Mouse (Mus musculus) adrenal gland, adult 18-20 months (tissue): Measurements from ENCODE around the gene Ccdc183. TPM values are rescaled to one million over a fixed set of nuclear protein-coding genes. Genes with fewer than 3 reads are reported as not detected.

ENCODE experiments used
- DNase-seq, 2 experiments: peaks; one replicate each; pipeline ENCODE4 v3.0.0; 2021 to 2022; ENCODE audit warnings: low spot score in 2 of 2
- long read RNA-seq, 2 experiments: library from polyadenylated mRNA; stranded (forward); transcript quantifications; one replicate each; pipeline ENCODE4 v2.0.0; 2021
- total RNA-seq, 2 experiments: library from RNA; stranded (reverse); gene quantifications; 1 replicate in 1 of 2; 2 replicates in 1 of 2; pipeline ENCODE4 v1.2.3; 2021

Gene Ccdc183
- not detected for total RNA-seq
- long read RNA-seq, experiment 1: 0 reads
- long read RNA-seq, experiment 2: 0 reads

DNA sequence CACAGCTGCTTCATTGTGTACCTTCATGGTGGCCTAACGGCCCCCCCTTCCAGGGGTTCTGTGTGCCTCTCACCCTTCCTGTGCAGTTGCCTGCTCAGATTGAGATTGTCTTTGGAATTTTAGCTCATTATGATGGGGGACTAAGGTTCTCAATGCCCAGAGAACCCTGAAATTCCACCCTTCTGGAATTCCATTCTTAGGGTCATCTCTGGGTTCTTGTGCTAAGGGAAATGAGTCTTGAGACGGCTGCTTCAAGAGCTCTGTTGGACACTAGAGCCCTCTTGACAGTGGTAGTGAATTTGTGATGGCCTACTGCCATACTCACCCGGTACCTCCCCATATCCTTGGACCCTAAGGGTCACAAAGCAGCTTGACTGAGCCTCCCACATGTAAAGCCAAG lies at the start of gene Ccdc183:
Ccdc183 (minus strand) TSS at position 101 of the 400 bp plus-strand sequence.
- DNase-seq: no peak

DNA sequence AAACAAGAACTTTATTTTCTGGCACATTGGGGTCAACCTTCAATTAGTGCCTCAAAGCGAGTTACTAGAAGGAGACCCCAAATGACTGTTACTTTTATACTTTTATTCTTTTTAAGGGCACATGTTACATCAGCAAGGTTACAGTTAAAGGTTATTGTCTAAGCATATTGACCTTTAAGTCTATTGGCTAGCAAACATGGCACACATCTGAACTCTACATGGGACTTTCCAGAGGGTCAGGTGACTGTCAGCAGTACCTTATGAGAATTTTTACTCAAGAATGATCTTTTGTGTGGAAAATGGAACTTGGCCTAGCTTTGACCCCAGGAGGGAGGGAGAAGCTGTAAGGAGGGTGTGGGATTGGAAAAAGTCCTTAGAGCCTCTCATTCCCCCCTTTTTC lies 49.0 kb upstream of the Ccdc183 start:
- DNase-seq: no peak

DNA sequence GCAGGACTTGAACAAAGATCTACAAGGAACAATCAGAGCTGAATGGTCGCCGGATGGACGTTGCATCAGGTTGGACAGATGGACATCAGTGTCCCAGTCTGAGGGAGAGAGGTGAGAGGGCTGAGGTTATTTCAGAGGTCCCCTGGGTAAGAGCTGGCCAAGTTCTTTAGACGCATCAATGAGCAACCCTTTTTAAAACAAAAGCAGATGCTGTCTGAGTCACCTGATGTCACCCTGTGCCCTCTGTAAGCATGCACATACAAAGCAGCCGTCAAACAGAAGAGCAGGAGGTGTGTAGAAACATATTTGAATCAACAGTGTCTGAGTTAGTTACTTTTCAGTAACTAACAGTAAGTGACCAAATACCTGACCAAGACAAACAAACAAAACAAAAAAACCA lies 46.6 kb upstream of the Ccdc183 start:
- DNase-seq: no peak

DNA sequence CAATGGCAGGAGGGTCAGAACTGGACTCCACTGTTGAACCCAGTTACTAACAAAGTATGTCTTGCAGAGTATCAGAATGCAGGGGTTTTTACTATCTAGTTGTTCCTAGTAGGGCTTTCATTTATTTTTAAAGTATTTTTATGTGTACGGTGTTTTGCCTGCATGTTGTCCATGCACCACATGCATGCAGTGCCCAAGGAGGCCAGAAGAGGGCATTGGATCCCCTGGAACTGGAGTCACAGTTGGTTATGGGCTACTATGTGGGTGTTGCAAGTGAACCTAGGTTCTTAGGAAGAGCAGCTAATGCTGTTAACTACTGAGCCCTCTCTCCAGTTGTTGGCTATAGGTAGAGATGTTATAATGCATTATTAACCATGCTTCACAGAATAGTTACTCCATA lies 46.0 kb upstream of the Ccdc183 start:
- peak; percentile 70 to 77 for DNase-seq

DNA sequence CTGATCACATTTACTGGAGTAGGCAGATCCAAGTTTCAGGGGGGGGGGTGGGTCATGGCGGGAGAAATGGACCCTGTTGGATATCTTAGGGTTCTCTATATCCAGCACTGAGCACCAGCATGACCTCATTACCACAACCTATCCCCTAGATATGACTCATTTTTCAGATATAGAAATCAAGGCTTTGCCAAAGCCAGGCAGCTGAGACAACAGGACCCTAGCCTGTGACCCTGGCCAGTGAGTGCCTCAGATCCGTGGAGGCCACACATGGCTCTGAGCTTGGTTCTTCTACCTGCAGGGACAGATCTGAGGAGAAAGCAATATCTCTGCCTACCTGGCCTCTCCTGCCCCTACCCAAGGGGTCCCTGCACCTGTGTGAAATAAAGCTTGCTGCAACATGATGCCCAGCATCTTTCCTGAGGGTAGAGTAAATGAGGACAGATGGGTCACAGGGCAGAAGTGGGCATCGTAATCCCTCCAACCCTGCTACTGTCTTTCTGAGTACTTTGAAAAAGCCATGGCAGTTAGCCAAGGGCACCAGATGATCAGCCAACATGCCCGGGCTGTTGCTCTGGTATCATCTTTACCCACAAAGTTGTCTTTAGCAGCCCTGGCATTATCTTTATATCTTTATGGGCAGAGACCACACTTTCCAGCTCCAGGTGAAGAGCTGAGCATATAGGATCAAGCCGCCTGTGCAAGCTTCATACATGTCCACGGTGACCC lies 43.9 kb upstream of the Ccdc183 start:
- no peak for DNase-seq

DNA sequence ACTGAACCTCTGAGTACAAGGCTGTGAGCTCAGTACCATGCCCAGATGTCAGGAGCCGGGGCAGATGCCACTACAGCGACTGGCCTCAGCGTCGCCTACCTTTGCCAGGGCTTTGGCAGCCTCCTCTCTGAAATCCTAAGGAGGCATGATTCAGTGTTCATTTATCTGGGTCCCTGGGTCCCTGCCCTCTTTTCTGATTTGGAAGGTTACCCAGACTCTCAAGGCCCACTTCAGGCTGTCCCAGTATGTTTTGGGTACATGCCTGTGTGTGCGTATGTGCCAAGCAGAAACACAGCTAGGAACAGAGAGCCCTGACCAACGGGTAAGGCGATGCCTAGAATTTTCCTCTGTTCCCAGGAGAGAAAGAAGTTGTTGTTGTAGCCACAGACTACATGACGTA lies 42.8 kb upstream of the Ccdc183 start:
- DNase-seq: no peak

- DNase-seq: no peak
These were observed 40.2 kb upstream of the Ccdc183 start, which contains the start of gene Lcn5 for GRCm38 (mm10) chr2:25657652-25658051. Gene Lcn5, plus strand, starts transcription at chr2:25657952.

DNA sequence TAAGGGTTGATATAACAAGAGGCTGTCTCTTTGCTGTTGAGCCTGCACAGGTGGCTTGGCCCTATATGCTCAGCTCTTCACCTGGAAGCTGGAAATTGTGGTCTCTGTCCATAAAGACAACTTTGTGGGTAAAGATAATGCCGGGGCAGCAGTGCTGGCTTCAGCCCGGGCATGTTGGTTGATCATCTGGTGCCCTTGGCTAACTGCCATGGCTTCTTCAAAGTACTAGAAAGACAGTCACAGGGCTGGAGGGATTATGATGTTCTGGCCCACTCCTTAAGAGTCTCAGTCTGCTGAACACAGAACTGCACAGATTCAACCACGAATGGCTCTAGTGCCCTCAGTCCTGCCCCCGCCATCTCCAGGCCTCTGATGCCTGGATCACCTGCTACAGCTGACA lies 39.8 kb upstream of the Ccdc183 start:
- no peak for DNase-seq

DNA sequence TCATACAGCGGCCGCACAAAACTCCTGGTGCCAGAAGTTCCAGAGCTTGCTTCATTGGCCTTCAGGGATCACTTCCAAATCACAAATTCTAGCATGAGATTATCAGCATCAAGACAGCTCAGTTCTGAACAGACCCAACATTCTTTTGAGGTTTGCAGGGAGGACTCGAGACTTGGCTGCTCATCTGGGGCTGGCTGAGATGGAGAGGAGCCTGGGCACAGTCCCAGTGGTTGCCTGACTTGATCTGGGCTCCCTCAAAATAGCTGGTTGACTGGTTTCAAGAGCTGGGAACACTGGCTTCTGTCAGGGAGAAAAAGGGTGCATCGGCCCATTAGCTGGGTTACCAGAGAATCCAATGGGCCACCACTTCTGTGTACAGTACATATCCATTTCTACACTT lies 39.2 kb upstream of the Ccdc183 start:
- DNase-seq: no peak

GRCm38 (mm10) chr2:25654502-25654901 lies 37.0 kb upstream of the Ccdc183 start:
- no peak for DNase-seq

GRCm38 (mm10) chr2:25652902-25653301 lies 35.4 kb upstream of the Ccdc183 start, which contains the start of gene Lcn8:
Gene Lcn8, plus strand, starts transcription at chr2:25653120.
- no peak for DNase-seq

- peak; percentile 39 to 55 for DNase-seq
These were observed 22.4 kb upstream of the Ccdc183 start for GRCm38 (mm10) chr2:25639890-25640289.

DNA sequence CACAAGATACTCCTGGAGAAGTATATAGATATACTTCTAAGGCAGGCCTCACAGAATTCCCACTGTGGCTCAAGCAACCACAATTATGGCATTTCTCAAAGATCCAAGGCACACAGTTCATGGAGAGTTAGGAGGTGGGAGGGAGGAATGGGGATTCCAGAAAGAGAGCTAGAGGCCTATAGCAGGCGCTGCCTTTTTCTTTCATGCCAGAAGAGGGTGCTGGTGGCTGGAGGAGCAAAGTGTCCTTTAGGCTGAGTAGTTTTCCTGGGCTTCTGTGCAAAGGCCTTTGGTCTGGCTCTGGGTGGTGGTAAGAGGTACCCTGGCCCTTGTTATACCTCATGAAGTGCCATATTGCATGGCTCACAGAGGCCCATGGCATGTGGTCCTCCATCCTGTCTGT lies 16.6 kb upstream of the Ccdc183 start:
- no peak for DNase-seq

GRCm38 (mm10) chr2:25633616-25634015 lies 16.1 kb upstream of the Ccdc183 start:
- DNase-seq: no peak

GRCm38 (mm10) chr2:25628738-25629137 lies 11.3 kb upstream of the Ccdc183 start:
- no peak for DNase-seq

- no peak for DNase-seq
These were observed 10.3 kb upstream of the Ccdc183 start, which contains the start of gene Fcna for GRCm38 (mm10) chr2:25627811-25628210. Gene Fcna, minus strand, starts transcription at chr2:25628030.

GRCm38 (mm10) chr2:25625986-25626385 lies 8.5 kb upstream of the Ccdc183 start:
- DNase-seq: no peak

DNA sequence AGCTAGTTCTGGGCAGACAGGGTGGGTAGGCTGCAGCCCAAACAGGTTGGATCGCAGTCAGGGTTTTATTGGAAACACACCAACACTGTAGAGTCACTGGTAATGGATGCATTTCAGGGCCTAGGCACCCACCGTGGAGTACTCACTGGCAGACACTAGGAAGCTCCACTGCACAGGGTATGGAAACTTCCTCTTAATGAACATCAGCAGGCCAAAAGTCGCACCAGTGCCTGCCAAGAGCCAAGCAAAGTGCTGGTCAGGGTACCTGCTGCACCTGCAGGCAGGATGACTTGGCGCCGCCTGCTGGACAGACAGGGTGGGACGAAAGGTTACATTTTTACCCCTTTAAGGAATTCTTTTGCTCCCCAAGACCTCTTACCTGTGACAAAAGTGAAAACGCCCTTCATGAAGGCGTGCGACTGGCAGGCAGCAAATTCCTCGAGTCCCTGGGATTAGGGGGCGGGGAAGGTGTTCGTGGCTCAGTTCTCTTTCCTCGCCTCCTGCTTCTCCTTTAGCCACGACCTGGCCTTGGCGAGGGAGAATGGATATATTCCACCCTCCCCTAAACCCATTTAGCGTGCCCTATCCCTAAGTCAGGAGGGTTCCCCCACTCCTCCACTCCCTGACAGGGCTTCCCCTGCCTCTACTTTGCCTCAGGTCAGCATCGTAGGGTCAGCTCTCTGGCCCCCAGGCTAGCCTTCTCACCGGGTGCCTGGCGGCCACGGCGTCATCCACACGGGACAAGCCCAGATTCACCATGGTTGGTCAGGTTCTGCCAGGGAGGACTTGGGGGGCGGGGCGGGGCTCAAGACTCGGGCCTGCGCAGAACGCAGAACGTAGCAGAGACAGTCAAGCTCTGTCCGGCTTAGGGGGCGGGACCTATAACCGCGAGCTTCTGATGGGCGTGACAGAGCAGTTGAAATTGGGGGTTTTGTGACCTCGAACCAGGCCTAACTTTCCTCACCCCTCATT lies 4.0 kb upstream of the Ccdc183 start, which contains the start of gene Tmem141:
Tmem141 (minus strand) TSS at position 777 of the 972 bp plus-strand sequence.
- peak; percentile 84 for DNase-seq

DNA sequence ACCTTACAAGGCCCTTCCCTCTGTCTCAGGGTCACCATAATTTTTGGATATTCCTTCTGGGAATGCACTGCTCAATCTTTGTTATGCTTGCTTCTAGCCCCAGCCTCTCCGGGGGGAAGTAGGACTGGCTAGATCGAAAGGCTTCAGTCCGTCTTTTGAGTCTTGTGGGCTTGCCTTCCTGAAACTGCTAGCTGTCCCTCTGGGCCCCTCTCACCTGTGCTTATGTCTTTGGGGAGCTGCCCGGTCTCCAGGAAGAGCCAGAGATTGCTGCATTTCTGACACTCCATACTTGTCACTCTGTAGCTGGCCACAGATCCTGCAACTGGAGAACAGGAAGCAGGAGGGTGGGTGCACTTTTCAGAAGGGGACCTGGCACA lies 3.4 kb upstream of the Ccdc183 start:
- DNase-seq: no peak

GRCm38 (mm10) chr2:25620386-25620785 lies 2.9 kb upstream of the Ccdc183 start:
- no peak for DNase-seq

DNA sequence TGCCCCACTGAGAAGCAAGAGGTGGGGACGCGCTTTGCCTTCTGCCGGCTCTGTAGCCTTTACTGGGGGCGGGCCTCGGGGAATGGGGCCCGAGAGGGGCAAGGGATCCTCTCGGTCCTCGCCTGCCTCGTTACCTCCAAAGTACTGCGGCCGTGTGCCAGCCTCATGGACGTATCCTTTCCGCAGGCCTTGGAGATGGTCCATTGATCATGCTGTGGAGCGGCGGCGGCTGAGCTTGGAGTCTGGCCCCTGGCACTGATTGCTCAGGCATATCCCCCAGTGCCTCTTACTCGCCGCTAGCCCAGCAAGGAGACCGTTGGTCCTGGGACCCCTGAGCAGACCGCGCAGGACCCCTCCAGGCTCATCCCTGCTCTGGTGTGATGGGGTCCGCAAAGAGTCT lies 1.1 kb downstream of the Ccdc183 start:
- DNase-seq: no peak

DNA sequence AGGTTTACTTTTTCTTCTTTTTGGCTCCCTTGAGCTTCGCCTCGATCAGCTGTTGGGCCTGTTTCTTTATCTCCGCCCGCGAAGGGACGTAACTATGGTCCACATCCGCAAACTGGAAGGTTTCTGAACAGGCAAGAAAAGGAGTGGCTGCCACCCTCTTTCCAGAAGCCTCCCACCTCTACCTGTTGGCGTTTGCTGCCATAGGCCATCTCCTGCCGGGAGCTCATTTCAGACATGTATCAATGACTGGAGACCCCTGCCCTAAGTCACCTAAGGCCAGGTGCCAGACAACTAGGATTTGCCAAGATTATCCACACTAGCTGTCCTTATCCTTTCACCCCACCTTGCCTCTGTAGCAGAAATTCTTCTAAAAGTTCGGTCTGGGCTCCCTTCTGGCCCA lies 8.8 kb downstream of the Ccdc183 start:
- no peak for DNase-seq
